Mouse (Mus musculus) heart, postnatal 0 days (tissue): ENCODE results near the gene Fam102b.

Experiments used
- CTCF ChIP-seq: IDR thresholded peaks from 2 replicates; pipeline ENCODE4 v1.5.1; 2016; ENCODE audit warnings: antibody characterized with exemption, control low read depth, low read depth
- EP300 ChIP-seq: IDR thresholded peaks from 2 replicates; pipeline ENCODE4 v1.6.1; 2016; ENCODE audit warnings: antibody characterized with exemption, low read depth

GRCm38 (mm10) chr3:109034411-109034810 is 7.0 kb upstream of the Fam102b start:
- TF ChIP-seq CTCF: no peak
- no peak for TF ChIP-seq EP300
